Mouse (Mus musculus) C2C12 (cell line): ENCODE results near the gene Elf2.

Experiments
- CEBPB ChIP-seq: IDR thresholded peaks from one replicate; pipeline ENCODE4 v1.6.1; 2011; ENCODE audit warnings: low read depth, mild to moderate bottlenecking, control low read depth, moderate library complexity
- CTCF ChIP-seq: IDR thresholded peaks from one replicate; pipeline ENCODE4 v1.5.1; 2011; ENCODE audit not compliant: control insufficient read depth, insufficient read depth, insufficient read length
- FOSL1 ChIP-seq: IDR thresholded peaks from one replicate; pipeline ENCODE4 v1.8.0; 2011; ENCODE audit warnings: mild to moderate bottlenecking, low read length; ENCODE audit not compliant: poor library complexity, insufficient read depth, severe bottlenecking
- MAX ChIP-seq: IDR thresholded peaks from one replicate; pipeline ENCODE4 v1.6.1; 2011; ENCODE audit warnings: mild to moderate bottlenecking, control low read depth
- MYOD1 ChIP-seq: IDR thresholded peaks from one replicate; pipeline ENCODE4 v1.6.1; 2011; ENCODE audit warnings: low read depth; ENCODE audit not compliant: control insufficient read depth, insufficient read length
- MYOG ChIP-seq: IDR thresholded peaks from one replicate; pipeline ENCODE4 v1.6.1; 2011; ENCODE audit not compliant: control insufficient read depth, insufficient read length; ENCODE audit errors: extremely low read depth
- USF1 ChIP-seq: IDR thresholded peaks from one replicate; pipeline ENCODE4 v1.6.1; 2011; ENCODE audit warnings: low read depth, mild to moderate bottlenecking, control low read depth, moderate library complexity

DNA sequence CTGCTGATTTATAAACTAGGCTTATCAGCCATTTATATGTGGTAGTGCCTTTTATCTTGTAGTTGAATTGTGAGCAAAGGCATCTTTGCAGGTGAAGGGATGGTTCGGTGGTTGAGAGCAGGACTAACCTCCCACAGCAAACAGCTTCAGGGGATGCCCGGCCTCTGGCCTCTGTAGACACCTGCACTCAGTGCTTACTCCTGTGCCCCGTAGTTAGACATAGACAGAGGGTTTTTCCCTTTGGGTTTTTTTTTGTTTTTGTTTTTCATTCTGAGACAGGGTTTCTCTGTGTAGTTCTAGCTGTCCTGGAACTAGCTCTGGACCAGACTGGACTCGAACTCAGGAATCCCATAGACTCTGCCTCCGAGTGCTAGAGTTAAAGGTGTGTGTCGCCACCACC is 91.9 kb downstream of the Elf2 start:
- TF ChIP-seq FOSL1, result no peak
- TF ChIP-seq CTCF, result no peak
- no peak for TF ChIP-seq MAX
- TF ChIP-seq MYOD1, result no peak
- no peak for TF ChIP-seq USF1
- TF ChIP-seq MYOG, result no peak
- no peak for TF ChIP-seq CEBPB
